Mouse (Mus musculus) pancreas, adult 10 weeks (tissue): ENCODE results near the gene P3h3. TPM values are rescaled to one million over a fixed set of nuclear protein-coding genes. Genes with fewer than 3 reads are reported as not detected.

ENCODE experiments used
- polyA plus RNA-seq: library from polyadenylated mRNA; stranded (reverse); fragments of 350-450 nt; fragmentation: Illumina TruSeq; extraction: RNeasy Lipid Tissue Mini Kit (QIAGEN cat#74804); gene quantifications from one replicate; pipeline ENCODE4 v1.2.3, GENCODE M21; 2015; ENCODE audit warnings: low read depth, low replicate concordance; ENCODE audit not compliant: insufficient read depth

P3h3 gene
- polyA plus RNA-seq = 8.8 TPM

DNA sequence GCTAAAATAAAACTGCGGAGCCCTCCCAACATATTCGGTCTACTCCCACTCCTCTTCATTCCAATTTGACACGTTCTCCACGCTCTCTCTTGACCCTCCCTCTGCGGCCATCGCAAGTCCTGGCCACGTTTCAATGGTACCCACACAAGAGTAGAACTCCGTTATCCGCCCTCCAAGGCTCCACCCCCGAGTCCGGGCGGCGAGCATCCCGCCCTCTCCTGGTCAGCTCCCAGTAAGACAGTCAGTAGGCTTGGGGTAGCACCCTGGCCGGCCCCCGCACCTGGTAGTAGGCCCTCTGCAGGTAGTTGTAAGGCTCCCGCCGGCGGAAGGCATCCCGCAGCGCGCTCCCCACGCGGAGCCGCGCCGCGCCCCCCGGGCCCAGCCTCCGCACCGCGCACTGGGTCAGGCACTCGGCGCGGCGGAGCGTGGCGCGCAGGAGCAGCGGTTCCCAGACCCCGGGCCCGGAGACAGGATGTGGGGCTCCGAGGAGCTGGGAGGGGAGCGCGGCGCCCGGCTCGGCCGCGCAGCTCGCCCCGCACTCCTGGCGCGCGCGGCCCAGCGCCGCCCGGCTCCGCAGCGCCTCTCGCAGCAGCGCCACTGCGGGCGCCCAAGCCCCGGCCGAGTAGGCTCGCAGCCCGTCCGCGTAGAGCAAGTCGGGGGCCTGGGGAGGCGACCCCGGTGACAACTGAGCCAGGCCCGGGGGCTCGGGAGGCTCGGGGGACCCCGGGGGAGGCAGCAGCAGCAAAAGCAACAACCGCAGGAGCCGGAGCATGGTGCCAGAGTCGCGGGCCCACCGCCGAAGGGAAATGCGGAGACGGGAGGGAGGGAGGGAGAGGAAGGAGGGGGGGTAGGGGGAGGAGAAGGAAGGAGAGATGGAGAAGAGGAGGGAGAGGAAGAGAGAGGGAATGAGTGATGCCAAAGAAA is at the start of gene P3h3:
P3h3 (minus strand) TSS at position 837 of the 924 bp plus-strand sequence.

DNA sequence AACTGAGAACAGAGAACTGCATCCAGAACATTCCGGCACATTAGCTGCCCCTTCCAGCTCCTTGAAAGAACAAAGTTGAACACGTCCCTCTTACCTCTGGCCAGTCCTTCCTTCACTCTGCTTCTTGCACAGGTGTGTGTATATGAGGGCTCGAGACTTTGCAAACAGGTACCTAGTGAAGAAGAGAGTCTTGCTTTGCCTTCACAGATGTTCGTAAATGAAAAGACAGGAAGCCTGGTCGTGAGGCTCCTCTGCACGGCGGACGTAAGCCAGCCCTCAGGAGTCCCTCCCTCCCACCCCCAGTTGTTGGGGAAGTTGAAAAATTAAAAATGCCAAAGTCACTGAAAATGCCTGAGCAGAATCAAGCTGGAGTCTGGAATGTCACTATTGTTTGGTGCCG is 30.4 kb upstream of the P3h3 start, which contains the start of gene Cd4:
Cd4 (minus strand) TSS at position 236 of the 400 bp plus-strand sequence.

DNA sequence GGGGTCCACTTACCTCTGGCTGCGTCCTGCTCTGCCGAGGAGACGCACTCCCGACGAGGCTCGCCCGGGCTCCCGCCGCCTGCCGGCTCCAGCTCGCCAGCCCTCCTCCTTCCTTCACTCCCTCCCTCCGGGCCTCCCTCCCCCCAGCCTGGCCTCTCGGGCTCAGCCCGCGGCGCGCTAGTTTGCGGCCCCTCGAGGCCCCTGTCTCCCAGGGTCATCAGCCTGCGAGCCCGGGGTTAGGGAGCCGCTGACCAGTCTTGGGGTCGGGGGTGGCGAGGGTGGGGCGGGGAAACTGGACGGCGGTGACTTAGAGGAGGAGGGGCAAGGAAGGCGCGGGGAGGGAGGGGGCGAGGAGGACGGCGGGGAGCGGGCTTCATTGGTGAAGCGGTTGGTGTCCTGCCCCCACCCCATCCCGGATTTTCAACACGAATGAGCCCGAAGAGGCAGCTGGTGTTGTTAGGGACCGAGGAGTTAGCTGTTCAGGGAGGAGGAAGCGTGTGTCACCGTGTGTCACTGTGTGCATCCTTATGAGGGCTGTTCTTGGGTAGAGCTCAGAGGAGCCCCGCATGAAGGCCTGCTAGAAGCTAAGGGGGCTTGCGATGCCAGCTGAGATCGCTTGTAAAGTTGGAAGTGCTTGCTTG is 6.2 kb upstream of the P3h3 start, which contains the start of gene Gpr162:
Gpr162 (minus strand) TSS at position 326 of the 641 bp plus-strand sequence.

DNA sequence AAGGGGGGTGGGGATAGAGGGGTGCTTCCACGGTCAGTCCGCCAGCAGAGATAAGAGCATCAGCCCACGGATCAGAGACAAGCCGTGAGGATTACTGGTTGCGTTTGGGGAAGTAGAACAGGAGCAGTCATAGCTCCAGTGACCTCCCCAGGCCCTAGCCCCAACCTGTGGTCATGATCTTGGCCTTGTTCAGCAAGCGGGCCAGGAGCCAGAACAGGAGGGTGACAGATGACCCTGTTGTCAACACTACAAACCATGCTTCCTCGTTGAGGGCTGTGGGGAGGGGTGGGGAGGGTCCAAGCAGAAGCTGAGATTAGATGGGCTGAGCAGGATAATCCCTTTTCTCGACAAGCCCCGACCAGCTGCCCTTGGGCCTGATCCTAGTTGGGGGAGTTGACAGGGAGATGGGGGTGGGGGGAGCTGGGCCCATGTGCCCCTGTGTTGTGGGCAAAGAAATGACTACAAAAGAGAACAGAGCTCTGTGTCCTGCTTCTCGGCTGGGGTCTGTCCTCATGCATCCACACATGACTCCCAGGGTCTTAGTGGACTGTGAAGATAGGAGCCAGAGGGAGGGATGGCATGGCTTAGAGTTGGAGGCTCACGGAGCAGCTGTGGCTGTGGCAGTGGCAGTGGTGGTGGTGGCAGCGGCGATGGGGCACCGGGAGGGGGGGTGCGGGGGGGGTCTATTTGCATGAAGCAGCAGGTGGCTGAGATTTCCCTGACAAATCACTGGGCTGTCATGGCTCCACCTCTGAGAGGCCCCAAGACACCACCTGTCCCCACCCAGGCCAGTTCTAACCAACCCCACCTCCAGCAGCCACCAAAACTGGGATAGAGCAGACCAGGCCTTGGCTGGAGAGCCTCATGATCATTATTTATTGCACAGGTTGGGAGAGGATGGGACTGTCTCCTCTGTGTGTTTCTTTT is 17.0 kb downstream of the P3h3 start, which contains the start of gene Gnb3:
Gnb3 (minus strand) TSS at position 35 of the 927 bp plus-strand sequence.

DNA sequence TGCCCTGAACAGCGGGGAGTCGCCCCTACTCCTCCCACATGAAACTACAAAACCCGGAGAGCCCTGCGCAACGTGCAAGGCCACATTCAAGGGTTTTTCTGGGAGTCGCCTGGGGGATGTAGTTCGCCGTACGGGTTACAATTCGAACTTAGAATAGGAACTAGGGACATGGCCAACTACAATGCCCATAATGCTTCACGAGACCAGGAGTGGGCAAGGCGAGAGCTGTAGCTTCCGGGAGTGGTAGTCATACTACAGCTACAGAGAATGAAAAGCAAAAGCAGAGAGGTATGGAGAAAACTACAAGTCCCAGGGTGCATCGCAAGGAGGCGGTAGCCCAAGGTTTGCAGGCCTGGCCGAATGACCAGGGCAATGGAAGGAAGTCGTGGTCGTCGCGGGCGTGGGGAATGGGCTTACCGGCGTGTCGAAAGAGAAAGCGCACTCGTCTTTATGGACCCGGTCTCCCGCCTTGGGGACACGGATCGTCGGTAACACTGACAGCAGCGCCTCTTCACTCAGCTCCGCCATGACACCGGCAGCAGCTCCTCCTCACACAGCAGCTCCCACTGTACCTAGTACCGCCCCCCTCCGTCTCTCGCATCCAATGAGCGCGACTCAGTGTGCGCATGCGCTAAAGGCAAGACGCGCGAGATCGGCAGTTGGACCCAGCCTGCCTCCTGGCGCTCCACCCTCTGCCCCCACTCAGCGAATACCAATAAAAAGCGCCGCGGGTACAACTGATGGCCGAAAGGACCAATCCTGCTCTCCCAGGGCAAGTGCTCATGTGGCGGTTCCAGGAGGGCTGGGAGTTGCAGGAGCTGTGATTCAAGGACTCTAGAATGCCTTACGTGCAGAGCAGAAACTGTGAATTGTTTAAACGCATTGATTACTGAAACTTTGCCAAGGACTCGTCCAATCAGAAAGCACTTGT is 28.4 kb downstream of the P3h3 start, which contains the start of the genes Usp5 and Cdca3:
Usp5 (minus strand) TSS at position 617 of the 931 bp plus-strand sequence.
Cdca3 (plus strand) TSS at position 680 of the 931 bp plus-strand sequence.

DNA sequence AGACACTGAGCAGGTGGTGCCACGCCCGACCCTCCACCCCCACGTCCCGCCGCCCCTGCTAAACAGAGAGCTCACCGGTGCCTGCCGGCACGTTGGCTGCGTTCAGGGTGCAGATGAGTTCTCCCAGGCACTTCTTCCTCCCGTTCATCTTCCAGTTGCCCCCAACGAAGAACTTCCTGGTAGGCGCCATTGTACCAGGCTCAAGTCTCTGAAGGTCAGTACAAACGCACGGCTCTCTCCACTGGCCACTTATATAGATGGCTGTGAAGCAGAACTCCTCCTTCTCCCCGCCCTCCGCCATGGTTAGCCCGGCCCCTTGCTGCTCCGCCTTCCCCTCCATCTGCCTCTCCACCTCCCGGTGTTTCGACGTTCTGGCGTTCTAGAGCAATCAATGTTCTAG is 43.6 kb downstream of the P3h3 start, which contains the start of gene Tpi1:
Tpi1 (minus strand) TSS at position 364 of the 400 bp plus-strand sequence.

DNA sequence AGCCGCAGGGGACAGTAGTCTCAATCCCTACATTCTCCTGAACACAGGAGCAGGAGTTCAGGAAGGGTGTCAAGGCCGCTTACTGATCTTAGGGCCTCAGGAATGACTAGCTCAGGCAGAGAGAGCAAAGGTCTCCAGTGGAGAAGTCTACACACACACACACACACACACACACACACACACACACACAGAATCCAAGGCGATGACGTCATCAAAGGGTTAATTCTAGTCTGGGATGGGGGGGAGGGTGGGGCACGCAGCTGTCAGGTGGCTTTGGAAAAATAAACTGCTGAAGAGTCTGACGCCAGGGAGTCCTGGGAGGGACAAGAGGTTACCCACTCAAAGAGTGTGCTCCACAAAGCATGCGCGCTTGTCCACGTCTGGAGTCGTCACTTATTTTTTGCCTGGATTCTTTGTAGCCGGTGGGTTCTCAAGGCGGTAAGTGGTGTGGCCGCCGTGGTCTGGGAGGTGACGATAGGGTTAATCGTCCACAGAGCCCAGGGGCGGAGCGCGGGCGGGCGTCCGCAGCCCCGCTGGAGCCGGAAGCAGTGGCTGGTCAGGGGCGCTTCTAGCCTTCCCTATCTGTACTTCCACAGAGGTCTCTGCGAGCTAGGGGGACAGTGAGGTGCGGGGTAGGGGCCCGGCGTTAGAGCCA is 49.1 kb downstream of the P3h3 start, which contains the start of gene Spsb2:
Spsb2 (plus strand) TSS at position 304 of the 655 bp plus-strand sequence.

Other genes with a start within 250 kb of the P3h3 start
- not detected for gene C1s2, start 221.7 kb downstream of the P3h3 start, polyA plus RNA-seq
- gene Lpcat3, start 194.7 kb downstream of the P3h3 start, polyA plus RNA-seq = 19.6 TPM
- 33.9 TPM for gene Emg1, start 145.6 kb downstream of the P3h3 start, polyA plus RNA-seq
- gene Phb2, start 145.4 kb downstream of the P3h3 start, polyA plus RNA-seq = 33.9 TPM
- gene Ptpn6, start 119.0 kb downstream of the P3h3 start, polyA plus RNA-seq = 7.1 TPM
- 65.8 TPM for gene Grcc10, start 116.4 kb downstream of the P3h3 start, polyA plus RNA-seq
- 0.89 TPM for gene Gm45234, start 101.7 kb downstream of the P3h3 start, polyA plus RNA-seq
- gene Atn1, start 101.2 kb downstream of the P3h3 start, polyA plus RNA-seq = 10.0 TPM
- 4.1 TPM for gene Eno2, start 88.1 kb downstream of the P3h3 start, polyA plus RNA-seq
- gene Lrrc23, start 78.0 kb downstream of the P3h3 start, polyA plus RNA-seq = 0.98 TPM
- gene Spsb2, start 49.1 kb downstream of the P3h3 start, polyA plus RNA-seq = 4.9 TPM
- gene Tpi1, start 43.5 kb downstream of the P3h3 start, polyA plus RNA-seq = 34.3 TPM
- 17.3 TPM for gene Usp5, start 28.3 kb downstream of the P3h3 start, polyA plus RNA-seq
- gene Cdca3, start 28.2 kb downstream of the P3h3 start, polyA plus RNA-seq = 0.87 TPM
- gene Gnb3, start 17.5 kb downstream of the P3h3 start, polyA plus RNA-seq = 0.46 TPM
- not detected for gene Gpr162, start 6.2 kb upstream of the P3h3 start, polyA plus RNA-seq
- not detected for gene Cd4, start 30.5 kb upstream of the P3h3 start, polyA plus RNA-seq
- 2.0 TPM for gene Lag3, start 54.0 kb upstream of the P3h3 start, polyA plus RNA-seq
- gene Ptms, start 62.4 kb upstream of the P3h3 start, polyA plus RNA-seq = 234 TPM
- 42.2 TPM for gene Mlf2, start 73.6 kb upstream of the P3h3 start, polyA plus RNA-seq
- gene Cops7a, start 107.8 kb upstream of the P3h3 start, polyA plus RNA-seq = 22.9 TPM
- gene Pianp, start 138.9 kb upstream of the P3h3 start, polyA plus RNA-seq = 2.4 TPM
- 19.0 TPM for gene Zfp384, start 151.4 kb upstream of the P3h3 start, polyA plus RNA-seq
- 15.3 TPM for gene Ing4, start 182.0 kb upstream of the P3h3 start, polyA plus RNA-seq
- 13.7 TPM for gene Acrbp, start 191.9 kb upstream of the P3h3 start, polyA plus RNA-seq
- gene Lpar5, start 210.2 kb upstream of the P3h3 start, polyA plus RNA-seq = not detected
- gene Chd4, start 238.2 kb upstream of the P3h3 start, polyA plus RNA-seq = 21.1 TPM